Mouse (Mus musculus) ES-Bruce4 (cell line): Measurements from ENCODE around the gene Scfd2. TPM values are rescaled to one million over a fixed set of nuclear protein-coding genes. Genes with fewer than 3 reads are reported as not detected.

ENCODE experiments used
- H3K27ac ChIP-seq: 2 replicates; pipeline ENCODE4 v1.5.1; 2012; ENCODE audit warnings: low read length, inconsistent platforms; ENCODE audit not compliant: insufficient read depth
- H3K27me3 ChIP-seq: 2 replicates; pipeline ENCODE4 v1.6.1; 2012; ENCODE audit warnings: mild to moderate bottlenecking, low read length, inconsistent platforms; ENCODE audit not compliant: control insufficient read depth, poor library complexity, insufficient read depth, severe bottlenecking
- H3K36me3 ChIP-seq: 2 replicates; pipeline ENCODE4 v1.6.1; 2012; ENCODE audit warnings: inconsistent platforms, mild to moderate bottlenecking, low read length, moderate library complexity; ENCODE audit not compliant: control insufficient read depth, poor library complexity, insufficient read depth, severe bottlenecking
- H3K4me1 ChIP-seq: one replicate; pipeline ENCODE4 v1.8.1; 2011; ENCODE audit warnings: low read length; ENCODE audit not compliant: control insufficient read depth, insufficient read depth
- H3K4me3 ChIP-seq: 2 replicates; pipeline ENCODE4 v1.5.1; 2011; ENCODE audit warnings: low read depth, mild to moderate bottlenecking, low read length
- H3K9ac ChIP-seq: 2 replicates; pipeline ENCODE4 v1.6.1; 2012; ENCODE audit warnings: low read depth, mild to moderate bottlenecking, inconsistent platforms; ENCODE audit not compliant: poor library complexity, severe bottlenecking
- H3K9me3 ChIP-seq: replicated peaks from 2 replicates; pipeline ENCODE4 v1.6.1; 2012; ENCODE audit warnings: mild to moderate bottlenecking, low read length, inconsistent platforms; ENCODE audit not compliant: control insufficient read depth, poor library complexity, insufficient read depth, severe bottlenecking
- CTCF ChIP-seq: IDR thresholded peaks from one replicate; pipeline ENCODE4 v1.8.1; 2011; ENCODE audit warnings: low read depth, low read length
- EP300 ChIP-seq: IDR thresholded peaks from 2 replicates; pipeline ENCODE4 v1.6.1; 2011; ENCODE audit warnings: low read depth, low read length; ENCODE audit not compliant: insufficient read depth
- POLR2A ChIP-seq: IDR thresholded peaks from one replicate; pipeline ENCODE4 v1.8.1; 2011; ENCODE audit warnings: low read length; ENCODE audit not compliant: insufficient read depth
- polyA plus RNA-seq: library from polyadenylated mRNA; stranded (reverse); fragments of >200 nt; gene quantifications from 2 replicates; pipeline ENCODE4 v1.2.4, GENCODE M21; 2011; ENCODE audit warnings: low read depth; ENCODE audit not compliant: missing spikeins, insufficient read depth, insufficient read length

Gene Scfd2
- polyA plus RNA-seq, 1 experiment = 5.8 TPM

DNA sequence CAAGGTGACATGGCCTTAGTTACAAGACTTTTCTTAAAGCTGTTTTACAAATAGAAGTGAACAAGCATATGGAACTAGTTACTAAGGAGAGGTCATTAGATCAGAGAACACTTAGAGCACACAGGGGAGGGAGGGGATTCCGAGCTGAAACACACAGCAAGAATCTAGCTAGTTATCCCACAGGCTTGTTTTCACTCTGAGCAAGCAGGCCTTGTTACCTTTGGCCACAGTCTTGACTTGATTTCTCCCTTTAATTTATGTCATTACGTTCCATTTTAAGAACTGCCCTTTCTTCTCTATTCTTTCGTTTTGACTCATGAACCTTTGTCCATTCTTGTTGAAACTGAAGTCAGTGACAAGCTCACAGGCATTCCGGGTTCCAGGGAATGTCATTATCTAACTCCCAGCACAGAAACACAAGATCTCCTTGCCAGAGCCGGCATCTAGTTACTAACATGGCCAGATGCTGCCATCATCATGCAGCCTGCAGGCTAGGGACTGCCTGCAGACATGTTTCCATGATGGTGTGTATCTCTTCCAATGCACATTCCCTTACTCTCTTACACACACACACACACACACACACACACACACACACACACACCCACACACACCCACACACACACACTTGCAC is 263.7 kb downstream of the Scfd2 start:
- H3K9ac ChIP-seq = no peak overlapping the region
- H3K9me3 ChIP-seq = no peaks in the 10 kb centered on the region
- no peak overlapping the region for H3K4me3 ChIP-seq
- H3K36me3 ChIP-seq = no peaks in the 10 kb centered on the region
- TF ChIP-seq POLR2A = no peak
- TF ChIP-seq CTCF = no peak
- no peak for TF ChIP-seq EP300
- H3K4me1 ChIP-seq = peaks cover 7% of the 10 kb centered on the region
- no peak overlapping the region for H3K27ac ChIP-seq
- no peaks in the 10 kb centered on the region for H3K27me3 ChIP-seq

DNA sequence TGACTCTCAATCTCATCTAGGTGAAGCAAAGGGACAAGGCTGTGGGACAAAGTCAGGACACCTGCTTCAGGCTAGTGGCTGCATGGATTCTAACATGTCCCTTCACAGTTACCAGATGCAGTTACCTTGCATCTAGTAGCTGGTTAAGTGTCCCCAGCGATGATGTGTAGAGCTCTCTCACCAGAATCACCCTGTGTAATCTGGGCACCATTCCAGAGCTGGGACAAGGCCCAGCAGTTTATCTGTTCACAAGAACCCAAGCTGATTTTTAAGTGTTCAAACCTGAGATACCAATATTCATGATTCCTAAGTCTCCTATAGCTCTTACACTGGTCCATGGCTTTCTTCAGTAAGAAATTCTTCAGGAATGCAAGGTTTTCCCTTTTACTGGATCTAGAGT is 264.4 kb downstream of the Scfd2 start:
- no peak overlapping the region for H3K9ac ChIP-seq
- H3K4me1 ChIP-seq = peaks cover 7% of the 10 kb centered on the region
- no peak overlapping the region for H3K27ac ChIP-seq

DNA sequence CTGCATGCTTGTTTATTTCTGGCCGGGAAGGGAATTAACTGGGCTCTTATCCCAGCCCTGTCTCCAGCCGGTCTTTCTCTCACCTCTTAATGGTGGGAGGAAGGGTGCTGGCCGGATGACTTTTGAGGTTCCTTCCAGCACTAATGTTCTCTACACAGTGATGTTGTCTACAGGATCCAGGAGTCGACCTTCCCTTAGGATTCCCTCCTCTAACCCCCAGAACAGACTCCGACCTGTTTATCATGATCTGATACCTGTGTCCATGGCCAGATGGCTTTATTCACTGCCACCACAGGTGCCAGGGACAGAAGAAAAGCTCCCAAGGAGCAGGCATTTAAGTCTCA is 265.1 kb downstream of the Scfd2 start:
- H3K9me3 ChIP-seq = no peaks in the 10 kb centered on the region
- H3K27me3 ChIP-seq = no peaks in the 10 kb centered on the region
- H3K4me3 ChIP-seq = no peak overlapping the region
- no peak overlapping the region for H3K27ac ChIP-seq
- H3K36me3 ChIP-seq = no peaks in the 10 kb centered on the region
- H3K4me1 ChIP-seq = peaks cover 7% of the 10 kb centered on the region
- TF ChIP-seq CTCF = no peak
- TF ChIP-seq POLR2A = no peak
- TF ChIP-seq EP300 = no peak
- H3K9ac ChIP-seq = no peak overlapping the region

More for the DNA sequence above, 264.4 kb downstream of the Scfd2 start:
- H3K27me3 ChIP-seq = no peaks in the 10 kb centered on the region
- H3K9me3 ChIP-seq = no peaks in the 10 kb centered on the region
- TF ChIP-seq EP300 (no peak), CTCF (no peak), POLR2A (no peak)
- no peak overlapping the region for H3K4me3 ChIP-seq
- no peaks in the 10 kb centered on the region for H3K36me3 ChIP-seq

DNA sequence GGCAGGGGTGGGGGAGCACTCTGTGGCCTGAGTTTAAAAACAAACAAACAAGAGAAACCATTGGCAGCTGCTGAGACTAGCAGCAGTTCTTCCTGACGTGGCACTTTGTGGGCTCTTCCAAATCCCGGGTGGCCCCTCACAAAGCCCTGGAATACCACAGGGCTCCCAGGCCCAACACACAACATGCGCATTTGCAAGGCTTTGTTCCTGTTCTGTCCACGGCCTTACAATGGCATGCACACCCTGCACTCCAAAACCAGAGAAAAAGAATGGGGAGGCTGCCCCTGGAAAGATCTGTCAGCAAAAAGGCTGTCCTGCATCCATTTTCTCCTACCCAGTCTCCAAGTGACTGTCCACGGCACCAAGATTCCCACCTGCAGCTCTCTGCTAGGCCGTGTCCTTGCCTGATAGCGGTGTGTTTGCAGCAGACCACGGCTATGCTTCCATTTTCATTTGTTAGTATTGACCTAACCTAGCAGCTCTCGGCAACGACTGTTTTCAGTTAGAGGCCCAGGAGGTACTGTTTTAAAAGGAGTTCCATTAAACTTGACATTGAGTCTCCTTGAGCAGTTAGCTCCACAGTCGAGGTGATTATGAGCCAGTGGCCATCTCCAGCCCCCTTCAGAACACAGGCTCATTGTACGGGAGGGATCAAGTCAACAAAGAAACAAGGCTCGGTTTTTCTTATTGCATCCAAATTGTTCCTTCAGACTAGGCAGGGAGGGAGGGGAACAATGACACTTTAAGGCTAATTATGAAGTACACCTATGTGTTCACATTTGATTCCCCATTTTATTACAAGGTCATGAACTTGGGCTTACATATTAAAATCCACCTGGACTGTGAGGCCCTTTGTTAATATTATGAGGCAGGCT is 265.7 kb downstream of the Scfd2 start:
- Histone ChIP-seq H3K4me1 (peaks cover 7% of the 10 kb centered on the region), H3K4me3 (no peak overlapping the region), H3K9me3 (no peaks in the 10 kb centered on the region), H3K27me3 (no peaks in the 10 kb centered on the region), H3K27ac (peak overlapping the region; percentile 21), H3K36me3 (no peaks in the 10 kb centered on the region), H3K9ac (no peak overlapping the region)
- no peak for TF ChIP-seq CTCF
- TF ChIP-seq POLR2A = no peak
- no peak for TF ChIP-seq EP300

DNA sequence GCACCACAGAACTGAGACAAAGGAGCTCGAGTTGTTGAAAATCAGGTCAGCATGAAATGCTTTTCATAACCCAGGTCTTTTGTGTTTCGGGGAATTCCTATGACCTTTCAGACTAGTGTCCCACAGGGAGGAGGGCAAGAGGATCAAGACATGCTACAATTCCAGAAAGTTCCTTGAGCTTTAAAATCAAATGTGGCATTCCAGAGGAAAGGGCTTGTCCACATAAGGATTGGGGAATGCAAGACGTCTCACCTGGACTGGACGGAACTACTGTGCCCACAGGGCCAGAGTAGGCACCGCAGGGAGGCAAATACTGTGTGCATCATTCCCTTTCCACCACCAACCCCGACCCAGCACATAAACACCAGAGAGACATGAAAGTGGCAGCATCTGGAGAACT is 266.4 kb downstream of the Scfd2 start:
- Histone ChIP-seq H3K27me3 (no peaks in the 10 kb centered on the region), H3K4me3 (no peak overlapping the region), H3K9me3 (0 out of 2 replicates have a peak, but pooled peaks cover 2% of the 10 kb centered on the region), H3K27ac (no peak overlapping the region), H3K4me1 (peaks cover 7% of the 10 kb centered on the region), H3K36me3 (no peaks in the 10 kb centered on the region), H3K9ac (no peak overlapping the region)
- TF ChIP-seq EP300 = no peak
- no peak for TF ChIP-seq CTCF
- no peak for TF ChIP-seq POLR2A

DNA sequence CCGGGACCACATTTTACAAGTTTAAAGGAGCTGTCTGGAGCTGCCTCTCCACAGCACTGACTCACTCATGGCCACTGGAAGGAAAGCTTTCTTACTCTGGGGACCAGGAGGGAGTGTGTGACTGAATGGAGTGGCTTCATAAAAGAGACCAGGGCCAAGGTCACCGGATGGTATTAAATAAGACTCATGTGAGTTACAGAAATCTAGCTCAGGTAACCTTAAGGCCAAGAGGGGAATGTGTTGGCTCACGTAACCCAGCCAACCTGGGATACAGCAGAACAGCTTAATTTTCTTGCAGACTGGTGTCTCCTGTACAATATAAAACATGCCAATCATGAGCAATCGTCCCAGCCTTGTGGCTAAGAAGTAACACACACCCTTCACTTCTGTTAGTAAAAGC is 267.0 kb downstream of the Scfd2 start:
- Histone ChIP-seq H3K4me1 (peaks cover 7% of the 10 kb centered on the region), H3K4me3 (no peak overlapping the region), H3K9ac (no peak overlapping the region), H3K27me3 (no peaks in the 10 kb centered on the region), H3K36me3 (no peaks in the 10 kb centered on the region), H3K27ac (no peak overlapping the region), H3K9me3 (0 out of 2 replicates have a peak, but pooled peaks cover 2% of the 10 kb centered on the region)
- TF ChIP-seq CTCF (no peak), POLR2A (no peak), EP300 (no peak)
